In the genomic region with DNA sequence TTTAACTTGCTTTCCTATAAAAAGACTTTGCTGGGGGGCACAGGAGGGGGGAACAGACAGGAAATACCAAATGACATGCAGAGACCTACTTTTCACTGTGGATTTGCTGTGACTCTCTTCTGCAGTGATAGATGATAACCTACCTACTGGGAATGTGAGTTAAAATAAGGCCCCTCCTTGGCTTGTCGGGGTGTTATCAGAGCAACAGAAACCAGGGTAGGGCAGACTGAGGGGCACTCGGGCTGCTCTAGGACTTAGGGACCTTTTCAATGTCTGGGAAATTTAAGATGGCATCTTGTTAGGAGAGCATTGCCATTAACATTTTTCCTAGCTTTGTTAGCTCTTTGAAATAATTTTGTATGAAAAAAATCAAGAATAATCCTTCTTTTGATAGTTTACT, we compare ENCODE assay signal across 23 mouse cellular contexts. TPM values are rescaled to one million over a fixed set of nuclear protein-coding genes. Genes with fewer than 3 reads are reported as not detected.
"Had no signal": no experiment of that assay in that cellular context is flagged by ENCODE, and none has a peak within 500 bp of the region (broad histone marks: within the 10 kb centered on the region; RNA-seq: fewer than 3 reads in every experiment).

No protein-coding gene starts in this region.

- DNase-seq: lung, adult 2 months; lung, postnatal 14 days; right cerebral cortex, postnatal 14 days; thymus, adult 2 months; thymus, postnatal 25 days; thymus, postnatal 4 days had no signal

- H3K27me3 ChIP-seq: lung, embryonic 15.5 days; megakaryocyte, embryonic 14.5 days; midbrain, embryonic 13.5 days; midbrain, embryonic 15.5 days; neural tube, embryonic 12.5 days; stomach, embryonic 15.5 days had no signal

- H3K27ac ChIP-seq: macrophage; midbrain, embryonic 13.5 days; midbrain, embryonic 15.5 days; neural tube, embryonic 12.5 days; stomach, embryonic 15.5 days; stomach, postnatal 0 days had no signal

- H3K4me3 ChIP-seq: lung, embryonic 15.5 days; megakaryocyte, embryonic 14.5 days; midbrain, embryonic 13.5 days; midbrain, embryonic 15.5 days; neural tube, embryonic 12.5 days; stomach, embryonic 15.5 days had no signal

- H3K36me3 ChIP-seq: lung, embryonic 15.5 days; midbrain, embryonic 13.5 days; midbrain, embryonic 15.5 days; neural tube, embryonic 12.5 days; stomach, embryonic 15.5 days had no signal

- ATAC-seq: midbrain, embryonic 13.5 days; midbrain, embryonic 15.5 days had no signal

- H3K4me1 ChIP-seq: lung, embryonic 15.5 days; midbrain, embryonic 13.5 days; midbrain, embryonic 15.5 days; neural tube, embryonic 12.5 days; stomach, embryonic 15.5 days had no signal

- H3K9me3 ChIP-seq: lung, embryonic 15.5 days; megakaryocyte, embryonic 14.5 days; midbrain, embryonic 13.5 days; midbrain, embryonic 15.5 days; neural tube, embryonic 12.5 days; stomach, embryonic 15.5 days had no signal

- H3K4me2 ChIP-seq: midbrain, embryonic 11.5 days; midbrain, embryonic 13.5 days; midbrain, embryonic 15.5 days; neural tube, embryonic 12.5 days; stomach, embryonic 15.5 days had no signal

- H3K9ac ChIP-seq: lung, embryonic 15.5 days; midbrain, embryonic 13.5 days; midbrain, embryonic 15.5 days; neural tube, embryonic 12.5 days; stomach, embryonic 15.5 days had no signal

RNA-seq across cellular contexts. Expression of a gene that starts 47.4 kb away (rescaled TPM):
- total RNA-seq: megakaryocyte progenitor cell, adult 5-6 weeks; monocyte, adult 5-6 weeks; neutrophil, adult 5-6 weeks had no signal
- polyA plus RNA-seq: lung, postnatal 0 days; macrophage; midbrain, embryonic 11.5 days; midbrain, embryonic 13.5 days; neural tube, embryonic 12.5 days; neural tube, embryonic 14.5 days; spleen, adult 2 months; stomach, embryonic 15.5 days; stomach, postnatal 0 days; testis, adult 2 months; urinary bladder, adult 2 months had no signal
